Mouse (Mus musculus) stomach, postnatal 0 days (tissue): ENCODE results near the gene Arhgap9. TPM values are rescaled to one million over a fixed set of nuclear protein-coding genes. Genes with fewer than 3 reads are reported as not detected.
A peak's percentile ranks its signal among the peaks of the same experiment; 100 is the strongest.

Experiments
- ATAC-seq: fragments of 200-750 bp; cut with Nextera tagmentation; 2 replicates; pipeline ENCODE4 v1.8.0; 2017; ENCODE audit not compliant: low FRiP score, low TSS enrichment
- DNase-seq: peaks from one replicate; pipeline ENCODE4 v3.0.0-alpha.2; 2016; ENCODE audit warnings: low spot score
- H3K27ac ChIP-seq: fragments of 300-500 bp; sonication (generic); replicated peaks from 2 replicates; pipeline ENCODE4 v1.5.1; 2014; ENCODE audit warnings: mild to moderate bottlenecking, control low read depth
- H3K27me3 ChIP-seq: fragments of 300-500 bp; sonication (generic); 2 replicates; pipeline ENCODE4 v1.6.1; 2014; ENCODE audit warnings: low read length; ENCODE audit not compliant: control insufficient read depth, insufficient read depth
- H3K36me3 ChIP-seq: fragments of 300-500 bp; sonication (generic); 2 replicates; pipeline ENCODE4 v1.6.1; 2014; ENCODE audit warnings: low read length, mixed read lengths; ENCODE audit not compliant: control insufficient read depth, insufficient read depth
- H3K4me1 ChIP-seq: fragments of 300-500 bp; sonication (generic); replicated peaks from 2 replicates; pipeline ENCODE4 v1.6.1; 2014; ENCODE audit warnings: antibody characterized with exemption; ENCODE audit not compliant: control insufficient read depth, insufficient read depth
- H3K4me2 ChIP-seq: fragments of 300-500 bp; sonication (generic); replicated peaks from 2 replicates; pipeline ENCODE4 v1.6.1; 2014; ENCODE audit warnings: low read depth, mild to moderate bottlenecking, control low read depth, moderate library complexity
- H3K4me3 ChIP-seq: fragments of 300-500 bp; sonication (generic); 2 replicates; pipeline ENCODE4 v1.5.1; 2014; ENCODE audit warnings: low read depth, low read length, control low read depth
- H3K9ac ChIP-seq: fragments of 300-500 bp; sonication (generic); 2 replicates; pipeline ENCODE4 v1.6.1; 2014; ENCODE audit warnings: mild to moderate bottlenecking, low read length, control low read depth, mixed read lengths
- H3K9me3 ChIP-seq: fragments of 300-500 bp; sonication (generic); 2 replicates; pipeline ENCODE4 v1.6.1; 2016; ENCODE audit warnings: low read length; ENCODE audit not compliant: control insufficient read depth
- CTCF ChIP-seq: IDR thresholded peaks from 2 replicates; pipeline ENCODE4 v1.5.1; 2016; ENCODE audit warnings: antibody characterized with exemption, low read depth, mild to moderate bottlenecking, moderate library complexity
- EP300 ChIP-seq: optimal IDR thresholded peaks from 2 replicates; pipeline ENCODE3; 2016; ENCODE audit warnings: antibody characterized with exemption
- WGBS: fragments of 180-500 bp; shearing (Covaris S2); extraction: QIAGEN DNeasy Blood & Tissue Kit; methylation state at CpG from one replicate; pipeline ENCODE4 v1.1.7; 2014; 5-methylcytosine and 5-hydroxymethylcytosine counted together
- polyA plus RNA-seq: library from polyadenylated mRNA; unstranded; fragments of >200 nt; fragmentation: Nextera tagmentation; extraction: Ambion mirVana; gene quantifications from 2 replicates; pipeline ENCODE4 v1.2.1, GENCODE M21; 2015

The Arhgap9 gene
- polyA plus RNA-seq, 1 experiment from 2014 or later, result 5.2 TPM

GRCm38 (mm10) chr10:127323131-127323855 is 1.5 kb downstream of the Arhgap9 start:
- H3K27me3 ChIP-seq, result no peaks in the 10 kb centered on the region

GRCm38 (mm10) chr10:127324495-127324894 is 2.7 kb downstream of the Arhgap9 start:
- peak; percentile 71 for TF ChIP-seq CTCF
- TF ChIP-seq EP300, result no peak
- ATAC-seq (peak; percentile 20; the same call in 1 of the 2 replicates), DNase-seq (peak; percentile 82)

More at GRCm38 (mm10) chr10:127323131-127323855, 1.5 kb downstream of the Arhgap9 start:
- no peak overlapping the region for H3K9ac ChIP-seq
- no peak for DNase-seq
- H3K9me3 ChIP-seq, result no peaks in the 10 kb centered on the region
- no peak overlapping the region for H3K4me3 ChIP-seq
- peaks cover 10% of the 10 kb centered on the region; the same call in 1 of the 2 replicates for H3K4me1 ChIP-seq
- WGBS, result 67% methylated on average over 15 of the region's 17 CpGs
- H3K27ac ChIP-seq, result no peak overlapping the region
- ATAC-seq, result no peak
- TF ChIP-seq EP300, result no peak
- no peak for TF ChIP-seq CTCF
- H3K4me2 ChIP-seq, result no peak overlapping the region
- no peaks in the 10 kb centered on the region for H3K36me3 ChIP-seq

GRCm38 (mm10) chr10:127325454-127326016 is 3.8 kb downstream of the Arhgap9 start:
- Histone ChIP-seq H3K9ac (no peak overlapping the region; the same call in 1 of the 2 replicates), H3K27ac (no peak overlapping the region), H3K4me2 (peak overlapping the region; percentile 97), H3K36me3 (no peaks in the 10 kb centered on the region), H3K4me1 (peaks cover 10% of the 10 kb centered on the region; the same call in 1 of the 2 replicates), H3K4me3 (peak overlapping the region; percentile 50), H3K9me3 (no peaks in the 10 kb centered on the region), H3K27me3 (no peaks in the 10 kb centered on the region)
- 47% methylated on average over 14 of the region's 14 CpGs for WGBS
- DNase-seq (no peak), ATAC-seq (no peak)
- TF ChIP-seq CTCF, result no peak
- no peak for TF ChIP-seq EP300

More at GRCm38 (mm10) chr10:127324495-127324894, 2.7 kb downstream of the Arhgap9 start:
- no peaks in the 10 kb centered on the region for H3K9me3 ChIP-seq
- H3K36me3 ChIP-seq, result no peaks in the 10 kb centered on the region
- H3K4me1 ChIP-seq, result peaks cover 10% of the 10 kb centered on the region; the same call in 1 of the 2 replicates
- no peak overlapping the region for H3K4me3 ChIP-seq
- H3K4me2 ChIP-seq, result no peak overlapping the region
- H3K27me3 ChIP-seq, result no peaks in the 10 kb centered on the region
- no peak overlapping the region for H3K27ac ChIP-seq
- 10% methylated on average over 6 of the region's 7 CpGs for WGBS
- H3K9ac ChIP-seq, result no peak overlapping the region

- ATAC-seq (peak; percentile 19; the same call in 1 of the 2 replicates), DNase-seq (peak; percentile 55)
- H3K4me1 ChIP-seq, result peaks cover 10% of the 10 kb centered on the region; the same call in 1 of the 2 replicates
- H3K27me3 ChIP-seq, result no peaks in the 10 kb centered on the region
- TF ChIP-seq CTCF, result no peak
- no peak for TF ChIP-seq EP300
- H3K27ac ChIP-seq, result no peak overlapping the region
- 3% methylated on average over 52 of the region's 54 CpGs for WGBS
- H3K9ac ChIP-seq, result peak overlapping the region; percentile 62
- peak overlapping the region; percentile 50 for H3K4me3 ChIP-seq
- H3K36me3 ChIP-seq, result no peaks in the 10 kb centered on the region
- no peaks in the 10 kb centered on the region for H3K9me3 ChIP-seq
- peak overlapping the region; percentile 97 for H3K4me2 ChIP-seq
Observed at GRCm38 (mm10) chr10:127326017-127326801, 4.4 kb downstream of the Arhgap9 start.

- WGBS, result 9% methylated on average over 29 of the region's 29 CpGs
- no peaks in the 10 kb centered on the region for H3K27me3 ChIP-seq
- H3K36me3 ChIP-seq, result no peaks in the 10 kb centered on the region
- H3K4me3 ChIP-seq, result peak overlapping the region; percentile 50
- DNase-seq (no peak), ATAC-seq (0 out of 2 replicates have a peak, but pooled peaks have one; percentile 1)
- H3K9me3 ChIP-seq, result no peaks in the 10 kb centered on the region
- peak overlapping the region; percentile 97 for H3K4me2 ChIP-seq
- H3K27ac ChIP-seq, result no peak overlapping the region
- TF ChIP-seq EP300 (no peak), CTCF (no peak)
- H3K4me1 ChIP-seq, result peaks cover 10% of the 10 kb centered on the region; the same call in 1 of the 2 replicates
- H3K9ac ChIP-seq, result peak overlapping the region; percentile 62
Observed at GRCm38 (mm10) chr10:127326828-127327227, 5.1 kb downstream of the Arhgap9 start.
